Mouse (Mus musculus) layer of hippocampus, postnatal 25 days (tissue): ENCODE results near the gene Gm6583. TPM values are rescaled to one million over a fixed set of nuclear protein-coding genes. Genes with fewer than 3 reads are reported as not detected.

Source experiments
- DNase-seq, 2 experiments: peaks; one replicate each; pipeline ENCODE4 v3.0.0; 2022; ENCODE audit warnings: mixed read lengths in 2 of 2, low spot score in 1 of 2; ENCODE audit errors: extremely low spot score in 1 of 2
- total RNA-seq, 2 experiments: library from RNA; stranded (reverse); gene quantifications; 2 replicates each; pipeline ENCODE4 v1.2.3; 2021

Gm6583 gene
- not detected for total RNA-seq

- no peak for DNase-seq
Observed at GRCm38 (mm10) chr5:112355910-112356309, at the start of gene Gm6583. Gene Gm6583 (minus strand): TSS chr5:112356033.

- no peak for DNase-seq
Observed at GRCm38 (mm10) chr5:112402437-112402836, 46.6 kb upstream of the Gm6583 start.

- DNase-seq, result no peak
Observed at GRCm38 (mm10) chr5:112399284-112399683, 43.5 kb upstream of the Gm6583 start.

- no peak for DNase-seq
Observed at GRCm38 (mm10) chr5:112396066-112396465, 40.2 kb upstream of the Gm6583 start.

GRCm38 (mm10) chr5:112394779-112395443, 39.1 kb upstream of the Gm6583 start, which contains the start of gene Asphd2:
Gene Asphd2 (minus strand): TSS chr5:112394866.
- DNase-seq, result peak; percentile 64 to 79

- DNase-seq, result no peak
Observed at GRCm38 (mm10) chr5:112394415-112394763, 38.6 kb upstream of the Gm6583 start.

- DNase-seq, result no peak
Observed at GRCm38 (mm10) chr5:112393741-112394414, 38.0 kb upstream of the Gm6583 start.

- DNase-seq, result no peak
Observed at GRCm38 (mm10) chr5:112391676-112392323, 36.0 kb upstream of the Gm6583 start.

GRCm38 (mm10) chr5:112391002-112391401, 35.2 kb upstream of the Gm6583 start:
- no peak for DNase-seq

- no peak for DNase-seq
Observed at GRCm38 (mm10) chr5:112389352-112389751, 33.5 kb upstream of the Gm6583 start.

GRCm38 (mm10) chr5:112385973-112386372, 30.1 kb upstream of the Gm6583 start:
- DNase-seq, result no peak

- no peak for DNase-seq
Observed at GRCm38 (mm10) chr5:112384805-112385472, 29.1 kb upstream of the Gm6583 start.

GRCm38 (mm10) chr5:112382641-112383330, 27.0 kb upstream of the Gm6583 start:
- DNase-seq, result no peak

- DNase-seq, result no peak
Observed at GRCm38 (mm10) chr5:112382042-112382441, 26.2 kb upstream of the Gm6583 start.

GRCm38 (mm10) chr5:112381154-112381553, 25.3 kb upstream of the Gm6583 start:
- DNase-seq, result no peak

- DNase-seq, result no peak
Observed at GRCm38 (mm10) chr5:112378716-112379115, 22.9 kb upstream of the Gm6583 start.

- no peak for DNase-seq
Observed at GRCm38 (mm10) chr5:112377380-112377779, 21.5 kb upstream of the Gm6583 start.

GRCm38 (mm10) chr5:112376111-112376510, 20.3 kb upstream of the Gm6583 start:
- no peak for DNase-seq

- DNase-seq, result no peak
Observed at GRCm38 (mm10) chr5:112371933-112372332, 16.1 kb upstream of the Gm6583 start.

- DNase-seq, result no peak
Observed at GRCm38 (mm10) chr5:112370236-112370813, 14.5 kb upstream of the Gm6583 start.
